Mouse (Mus musculus) E14TG2a.4 (cell line): ENCODE results near the gene 4931428F04Rik.
A peak's percentile ranks its signal among the peaks of the same experiment; 100 is the strongest.

Experiments used
- H3K27me3 ChIP-seq: 2 replicates; pipeline ENCODE4 v1.6.1; 2014; ENCODE audit warnings: low read length, control low read depth; ENCODE audit not compliant: insufficient read depth
- H3K36me3 ChIP-seq: 2 replicates; pipeline ENCODE4 v1.6.1; 2014; ENCODE audit warnings: low read length, control low read depth; ENCODE audit not compliant: insufficient read depth
- H3K4me1 ChIP-seq: replicated peaks from 2 replicates; pipeline ENCODE4 v1.6.1; 2014; ENCODE audit warnings: low read depth, low read length, control low read depth
- H3K4me3 ChIP-seq: replicated peaks from 2 replicates; pipeline ENCODE4 v1.5.1; 2014; ENCODE audit warnings: mild to moderate bottlenecking, low read length
- H3K9me3 ChIP-seq: 2 replicates; pipeline ENCODE4 v1.6.1; 2014; ENCODE audit warnings: low read length, control low read depth
- CTCF ChIP-seq: conservative IDR thresholded peaks from 2 replicates; pipeline ENCODE4 v1.5.1; 2014; ENCODE audit warnings: low read length
- NANOG ChIP-seq: IDR thresholded peaks from 2 replicates; pipeline ENCODE4 v1.6.1; 2014; ENCODE audit warnings: borderline replicate concordance, low read length, mixed read lengths
- POU5F1 ChIP-seq: IDR thresholded peaks from 2 replicates; pipeline ENCODE4 v1.6.1; 2014; ENCODE audit warnings: low read length, borderline replicate concordance

Gene 4931428F04Rik

DNA sequence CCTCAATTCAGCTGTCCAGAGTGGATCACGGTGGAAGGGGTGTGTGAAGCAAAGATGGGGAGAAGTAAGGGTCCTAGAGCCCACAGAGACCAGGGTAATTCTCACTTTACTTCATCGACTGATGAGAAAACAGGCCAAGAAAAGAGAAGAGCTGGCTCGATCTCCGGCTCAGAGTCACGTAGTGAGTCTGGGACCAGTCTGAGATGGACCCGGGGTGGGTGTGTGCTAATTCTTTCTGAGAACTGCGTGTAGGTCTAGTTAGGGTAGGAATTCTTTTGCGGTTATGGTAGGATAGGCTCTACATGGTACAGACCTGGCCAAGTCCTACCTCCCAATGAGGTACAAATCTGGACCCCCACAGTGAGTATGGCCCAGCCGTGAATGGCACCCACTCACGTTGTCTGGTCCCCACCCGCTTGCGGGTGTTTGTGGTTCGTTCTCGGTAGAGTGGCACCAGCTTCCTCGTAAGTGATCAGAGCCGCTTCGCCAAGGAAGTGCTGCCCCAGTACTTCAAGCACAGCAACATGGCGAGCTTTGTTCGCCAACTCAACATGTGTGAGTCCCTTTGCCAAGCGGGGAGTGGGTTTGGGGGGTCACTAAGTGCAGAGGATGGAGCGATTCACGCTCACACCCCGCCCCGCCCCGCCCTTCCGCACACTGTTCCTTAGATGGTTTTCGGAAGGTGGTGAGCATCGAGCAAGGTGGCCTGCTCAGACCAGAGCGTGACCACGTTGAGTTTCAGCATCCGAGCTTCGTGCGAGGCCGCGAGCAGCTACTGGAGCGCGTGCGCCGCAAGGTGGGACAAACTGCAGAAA, 19.4 kb downstream of the 4931428F04Rik start:
- peaks cover 97% of the 10 kb centered on the region for H3K27me3 ChIP-seq
- peak overlapping the region; percentile 78 for H3K4me3 ChIP-seq
- H3K9me3 ChIP-seq: no peaks in the 10 kb centered on the region
- H3K4me1 ChIP-seq: peaks cover 64% of the 10 kb centered on the region
- H3K36me3 ChIP-seq: no peaks in the 10 kb centered on the region
- TF ChIP-seq NANOG (no peak), CTCF (no peak), POU5F1 (no peak)

DNA sequence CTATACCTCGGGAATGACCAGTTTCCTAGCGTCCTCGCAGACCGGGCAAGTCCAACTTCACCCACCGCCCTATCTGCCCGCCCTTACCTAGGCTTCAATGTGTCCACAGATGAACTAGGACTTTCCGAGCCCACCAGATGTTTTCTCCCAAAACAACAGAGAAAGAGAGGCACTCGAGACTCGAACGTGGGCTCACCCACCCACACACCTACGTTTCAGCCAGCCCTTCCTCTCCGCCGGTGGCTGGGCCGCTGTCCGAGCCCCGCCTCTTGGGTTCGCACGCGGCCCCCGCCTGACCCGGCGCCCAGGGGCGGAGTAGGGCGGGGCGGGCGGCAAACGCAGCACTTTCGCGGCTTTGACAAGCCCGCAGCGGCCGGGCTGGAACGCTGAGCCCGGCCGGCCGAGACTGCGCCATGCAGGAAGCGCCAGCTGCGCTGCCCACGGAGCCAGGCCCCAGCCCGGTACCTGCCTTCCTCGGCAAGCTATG, 20.2 kb downstream of the 4931428F04Rik start, which contains the start of gene Hsf4:
TSS of gene Hsf4 (plus strand) at position 341 of the 487 bp plus-strand sequence.
- no peaks in the 10 kb centered on the region for H3K9me3 ChIP-seq
- peak within 1 kb of the TSS; percentile 78 for H3K4me3 ChIP-seq
- peaks cover 97% of the 10 kb centered on the region for H3K27me3 ChIP-seq
- H3K4me1 ChIP-seq: peaks cover 64% of the 10 kb centered on the region
- no peak for TF ChIP-seq POU5F1
- no peak for TF ChIP-seq NANOG
- TF ChIP-seq CTCF: no peak
- H3K36me3 ChIP-seq: no peaks in the 10 kb centered on the region

DNA sequence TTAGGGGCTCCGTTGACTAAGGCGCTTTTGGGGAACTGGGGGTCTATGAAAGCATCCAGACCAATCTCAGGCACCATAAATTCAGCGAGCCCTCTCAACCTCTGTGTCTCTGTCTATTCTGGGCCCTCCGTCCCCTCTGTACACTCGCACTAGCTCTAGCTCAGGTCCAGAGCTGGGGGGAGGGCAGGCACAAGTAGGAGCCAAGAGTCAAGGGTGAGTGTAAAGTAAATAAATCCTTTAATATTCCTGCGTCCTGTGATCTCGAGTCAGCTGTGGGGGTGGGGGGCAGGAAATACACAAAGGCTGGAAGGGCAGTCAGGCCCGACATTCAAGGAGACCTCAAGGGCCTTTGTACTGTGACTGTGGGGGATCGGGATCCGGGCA, 20.6 kb downstream of the 4931428F04Rik start:
- peak overlapping the region; percentile 78 for H3K4me3 ChIP-seq
- no peak for TF ChIP-seq POU5F1
- TF ChIP-seq CTCF: no peak
- no peak for TF ChIP-seq NANOG
- peaks cover 65% of the 10 kb centered on the region for H3K4me1 ChIP-seq
- H3K27me3 ChIP-seq: peaks cover 97% of the 10 kb centered on the region
- no peaks in the 10 kb centered on the region for H3K9me3 ChIP-seq
- no peaks in the 10 kb centered on the region for H3K36me3 ChIP-seq

DNA sequence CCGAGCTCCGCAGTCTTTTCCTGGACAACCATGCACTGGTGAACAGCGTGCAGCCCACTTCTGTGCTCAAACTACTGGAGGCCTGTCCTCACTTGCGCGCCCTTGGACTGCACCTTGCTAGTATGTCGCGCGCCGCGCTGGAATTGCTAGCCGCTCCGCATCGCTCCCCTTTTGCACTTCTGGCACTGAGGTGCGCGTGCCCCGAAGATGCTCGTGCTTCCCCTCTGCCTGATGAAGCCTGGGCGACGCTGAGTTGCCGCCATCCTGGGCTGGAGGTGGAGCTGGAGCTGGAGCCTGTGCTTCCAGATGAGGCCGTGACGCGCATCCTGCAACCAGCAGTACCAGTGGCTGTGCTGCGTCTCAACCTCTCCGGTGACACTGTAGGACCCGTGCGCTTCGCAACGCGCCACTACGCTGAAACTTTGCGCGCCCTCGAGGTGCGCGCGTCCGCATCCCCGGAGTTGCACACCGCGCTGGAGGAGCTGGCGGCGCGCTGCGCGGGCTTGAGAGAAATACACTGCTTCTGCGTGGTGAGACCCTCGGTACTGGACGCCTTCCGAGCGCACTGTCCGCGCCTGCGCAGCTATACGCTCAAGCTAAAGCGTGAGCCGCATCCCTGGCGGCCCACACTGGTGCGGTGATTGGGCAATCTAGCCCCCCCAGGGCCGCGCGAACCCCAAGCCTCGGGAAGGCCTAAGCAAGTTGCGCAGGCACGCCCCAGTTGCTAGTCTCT, 21.2 kb downstream of the 4931428F04Rik start:
- H3K36me3 ChIP-seq: no peaks in the 10 kb centered on the region
- no peaks in the 10 kb centered on the region for H3K9me3 ChIP-seq
- H3K4me3 ChIP-seq: peak overlapping the region; percentile 78
- peaks cover 96% of the 10 kb centered on the region for H3K27me3 ChIP-seq
- no peak for TF ChIP-seq CTCF
- no peak for TF ChIP-seq NANOG
- no peak for TF ChIP-seq POU5F1
- peaks cover 70% of the 10 kb centered on the region for H3K4me1 ChIP-seq

DNA sequence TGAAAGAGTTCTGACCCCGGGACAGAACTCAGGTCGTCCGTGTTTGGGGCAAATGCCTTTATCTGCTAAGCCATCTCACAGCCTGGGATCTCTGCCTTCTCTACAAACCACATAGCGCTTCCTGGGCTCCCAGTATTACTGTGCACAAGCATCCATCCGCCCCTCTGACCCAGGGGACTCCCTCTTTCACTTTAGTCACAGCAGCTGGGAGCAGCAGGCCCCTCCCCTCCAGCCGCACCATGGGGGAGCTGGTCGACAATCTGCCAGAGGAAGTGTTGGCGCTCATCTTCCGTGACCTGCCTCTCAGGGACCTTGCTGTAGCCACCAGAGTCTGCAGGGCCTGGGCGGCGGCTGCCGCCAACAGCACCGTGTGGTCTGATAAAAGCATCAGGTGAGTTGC, 22.9 kb downstream of the 4931428F04Rik start:
- Histone ChIP-seq H3K4me3 (0 out of 2 replicates have a peak overlapping the region, but pooled peaks have one; percentile 10), H3K4me1 (peaks cover 80% of the 10 kb centered on the region), H3K9me3 (no peaks in the 10 kb centered on the region), H3K36me3 (no peaks in the 10 kb centered on the region), H3K27me3 (peaks cover 94% of the 10 kb centered on the region)
- TF ChIP-seq POU5F1 (no peak), CTCF (no peak), NANOG (no peak)

DNA sequence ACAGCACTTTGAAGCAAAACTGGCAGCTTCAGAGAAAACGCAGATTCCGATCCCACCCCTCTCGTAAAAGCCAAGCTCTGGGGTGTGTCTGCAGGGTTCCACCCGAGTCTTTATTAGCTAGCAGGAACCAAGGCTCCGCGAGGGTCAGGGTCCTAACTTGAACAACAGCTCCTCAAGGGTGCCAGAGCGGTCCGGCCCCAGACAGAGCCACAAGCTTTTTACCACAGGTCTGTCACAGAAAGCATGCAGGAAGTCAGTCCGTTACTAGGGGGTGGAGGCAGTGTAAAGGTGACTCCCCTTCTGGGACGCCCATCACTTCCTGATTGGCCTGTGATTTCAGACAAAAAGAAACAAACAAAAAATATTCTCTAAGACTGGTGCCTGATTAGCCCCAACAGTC, 24.5 kb downstream of the 4931428F04Rik start:
- H3K27me3 ChIP-seq: peaks cover 92% of the 10 kb centered on the region
- peak overlapping the region; percentile 81 for H3K4me3 ChIP-seq
- no peak for TF ChIP-seq NANOG
- TF ChIP-seq CTCF: no peak
- TF ChIP-seq POU5F1: no peak
- peaks cover 80% of the 10 kb centered on the region for H3K4me1 ChIP-seq
- 0 out of 2 replicates have a peak, but pooled peaks cover 3% of the 10 kb centered on the region for H3K9me3 ChIP-seq
- no peaks in the 10 kb centered on the region for H3K36me3 ChIP-seq

DNA sequence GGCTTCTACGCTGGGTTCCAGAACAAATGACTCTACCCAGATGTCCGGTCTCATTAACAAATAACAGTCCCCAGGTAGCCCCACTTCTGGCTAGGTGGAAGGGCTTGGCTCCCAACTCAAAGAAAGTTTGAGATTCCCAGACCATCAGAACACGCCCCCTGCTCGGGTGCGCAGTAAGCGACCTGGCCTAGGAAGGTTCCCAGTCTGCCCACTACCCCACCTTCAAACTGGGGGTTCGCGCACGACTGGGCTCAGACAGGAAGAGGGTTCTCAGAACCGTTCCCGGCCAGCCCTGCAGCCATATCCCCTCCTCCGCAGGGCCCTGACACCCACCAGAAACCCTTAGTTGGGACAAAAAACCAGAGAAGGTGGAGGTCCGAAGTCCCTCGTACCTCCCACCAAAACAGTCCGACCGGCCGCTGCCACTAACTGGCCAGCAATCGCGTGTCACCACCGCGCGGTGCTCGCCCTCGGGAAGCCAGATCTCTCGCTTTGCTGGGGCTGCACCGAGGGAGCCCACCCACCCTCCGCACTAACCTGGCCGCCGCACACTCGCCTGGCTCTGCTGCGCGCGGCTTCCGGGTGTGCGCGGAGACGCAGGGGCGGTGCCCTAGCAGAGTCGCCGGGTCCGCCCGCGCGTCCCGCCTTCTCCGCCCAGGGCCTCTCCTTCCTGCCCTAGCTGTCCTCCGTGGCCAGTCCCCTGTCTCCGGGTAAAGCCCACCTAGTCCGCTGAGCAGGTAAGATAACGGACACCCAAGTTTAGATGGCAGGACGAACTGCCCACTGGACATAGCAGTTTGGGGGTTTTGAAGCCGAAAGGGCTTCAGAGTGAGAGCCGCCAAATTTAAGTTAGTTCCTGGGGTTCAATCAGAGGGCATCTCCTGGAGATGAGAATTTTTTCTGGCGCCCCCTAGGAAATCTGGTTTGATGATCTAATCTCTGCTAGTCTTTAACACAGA, 25.4 kb downstream of the 4931428F04Rik start, which contains the start of the genes Tradd and Fbxl8:
TSS of gene Tradd (minus strand) at position 586 of the 959 bp plus-strand sequence.
TSS of gene Fbxl8 (plus strand) at position 625 of the 959 bp plus-strand sequence.
- Histone ChIP-seq H3K4me1 (peaks cover 80% of the 10 kb centered on the region), H3K36me3 (no peaks in the 10 kb centered on the region)
- TF ChIP-seq NANOG (no peak), POU5F1 (no peak), CTCF (0 out of 2 replicates have a peak, but pooled peaks have one; percentile 15)

More for the DNA sequence above, 25.4 kb downstream of the 4931428F04Rik start, which contains the start of the genes Tradd and Fbxl8:
- Histone ChIP-seq H3K9me3 (0 out of 2 replicates have a peak, but pooled peaks cover 3% of the 10 kb centered on the region), H3K4me3 (peak within 1 kb of the TSS; percentile 81), H3K27me3 (peaks cover 92% of the 10 kb centered on the region)
